Mouse (Mus musculus): Measurements from ENCODE around the gene Olfr960.

Gene Olfr960

DNA sequence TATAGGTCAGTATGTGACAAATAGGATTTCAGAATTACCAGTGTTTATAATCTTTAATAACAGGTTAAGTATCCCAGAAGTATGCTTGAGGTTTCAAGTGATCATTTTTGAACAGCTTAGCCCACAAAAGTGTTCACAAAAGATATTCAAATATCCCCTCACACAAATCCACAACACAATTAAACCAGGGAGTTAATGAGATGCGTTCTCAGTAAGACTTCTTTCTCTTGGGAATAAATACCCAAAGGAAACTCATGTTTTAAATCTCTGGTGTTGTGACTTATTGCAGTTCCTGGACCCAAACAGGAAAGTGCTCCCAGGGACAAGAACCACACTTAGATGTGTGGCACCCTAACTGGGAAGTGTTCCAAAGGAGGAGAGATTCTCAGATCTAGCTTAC is at the start of gene Olfr960:
Gene Olfr960 (plus strand): TSS at position 301 of the 400 bp plus-strand sequence.
- no peak for DNase-seq (ENCODE audit: low read depth)

DNA sequence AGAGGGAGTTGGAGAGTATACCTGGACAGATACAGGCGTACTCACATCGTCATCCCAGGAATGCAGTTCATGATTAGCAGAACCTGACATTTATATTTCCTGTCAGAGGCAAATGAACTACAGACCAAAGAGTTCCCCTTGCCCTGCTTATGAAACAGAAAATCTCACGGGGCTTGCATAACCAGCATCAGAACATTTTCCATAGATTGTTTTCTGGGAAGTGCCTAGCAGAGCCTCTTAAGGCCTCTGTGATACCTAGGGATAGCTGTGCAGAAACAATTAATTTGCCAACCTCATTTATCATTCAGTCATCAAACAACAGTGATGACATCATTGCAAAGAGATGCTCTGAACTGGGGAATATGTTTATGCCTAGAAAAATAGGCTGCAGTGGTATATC is 45.7 kb upstream of the Olfr960 start, which contains the start of gene Olfr959:
Gene Olfr959 (minus strand): TSS at position 101 of the 400 bp plus-strand sequence.
- DNase-seq (ENCODE audit: low read depth) = no peak

DNA sequence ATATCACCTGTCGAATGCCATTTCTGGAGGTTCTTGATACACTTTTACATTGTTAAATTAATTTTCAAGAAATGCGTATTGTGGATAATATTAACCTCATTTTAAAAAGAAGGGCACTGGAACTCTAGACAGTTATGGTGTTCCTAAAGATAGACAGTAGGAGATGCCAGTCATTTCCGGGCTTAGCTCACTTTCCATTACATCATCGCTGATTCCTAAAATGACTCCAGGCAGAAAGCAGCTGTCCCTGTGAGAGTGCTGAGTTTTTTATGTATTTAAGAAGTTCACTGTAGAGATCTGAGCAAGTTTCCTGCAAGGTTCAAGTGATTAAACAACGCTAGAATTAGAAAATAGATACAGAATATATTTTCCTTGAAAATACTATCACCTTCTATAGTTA is 44.1 kb upstream of the Olfr960 start:
- DNase-seq (ENCODE audit: low read depth) = peak; percentile 8

DNA sequence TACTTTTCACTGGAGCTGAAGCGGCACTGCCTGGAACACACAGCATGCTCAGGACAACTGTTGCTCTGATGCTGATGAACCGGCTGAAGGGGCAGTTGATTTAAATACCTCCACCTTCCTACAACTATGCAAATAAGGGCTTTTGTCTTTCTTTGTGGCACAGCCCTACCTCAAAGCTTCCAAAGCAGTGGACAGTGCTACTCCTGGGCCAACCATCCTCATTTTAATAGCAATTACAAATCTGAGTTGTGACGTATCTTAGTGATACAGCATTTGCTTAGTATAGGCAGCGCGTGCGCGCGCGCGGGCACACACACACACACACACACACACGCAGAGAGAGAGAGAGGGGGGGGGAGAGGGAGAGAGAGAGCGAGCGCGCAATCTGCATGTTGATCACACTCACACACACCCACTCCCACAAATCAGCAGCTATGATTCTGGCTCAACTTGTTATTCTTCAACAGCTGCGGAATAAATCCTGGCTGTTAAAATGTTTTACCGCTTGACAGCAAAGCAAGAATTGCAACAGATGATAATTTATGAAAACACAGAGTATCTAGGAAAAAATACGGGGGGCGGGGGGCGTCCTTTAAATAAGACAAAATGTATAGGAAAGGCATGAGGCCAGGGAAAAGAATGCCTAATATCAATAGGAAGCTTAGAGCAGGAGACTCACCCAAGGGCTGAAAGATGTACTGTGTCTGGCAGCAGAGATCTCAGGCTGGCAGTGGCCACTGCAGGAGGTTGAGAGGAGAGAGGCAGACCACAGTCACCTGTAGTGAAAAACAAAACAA is 18.4 kb upstream of the Olfr960 start:
- no peak for DNase-seq (ENCODE audit: low read depth)

DNA sequence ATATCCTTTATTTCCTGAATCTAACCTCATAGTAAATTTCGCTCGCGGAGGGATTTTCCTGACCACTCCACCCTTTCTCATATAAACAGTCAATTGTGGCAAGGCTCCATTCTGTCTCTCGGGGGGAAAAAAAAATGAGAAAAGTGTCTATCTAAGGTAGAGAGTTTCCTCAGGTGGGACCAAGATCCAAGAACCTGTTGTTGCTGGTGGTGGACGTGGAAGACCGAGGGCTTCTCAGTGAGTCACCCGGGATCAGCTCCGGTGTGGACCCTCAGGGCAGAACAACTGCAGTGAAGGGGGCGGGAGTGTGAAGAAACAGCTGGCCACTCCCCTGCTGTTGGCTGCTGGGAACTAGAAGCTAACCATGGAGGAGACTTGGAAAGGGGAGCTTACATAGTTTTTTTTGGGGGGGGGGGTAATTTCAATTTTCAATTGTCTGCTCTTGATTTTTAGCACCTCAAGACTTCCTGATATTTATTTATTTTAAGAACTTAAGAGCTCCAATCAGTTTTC is 17.8 kb upstream of the Olfr960 start:
- peak; percentile 66 for DNase-seq (ENCODE audit: low read depth)

DNA sequence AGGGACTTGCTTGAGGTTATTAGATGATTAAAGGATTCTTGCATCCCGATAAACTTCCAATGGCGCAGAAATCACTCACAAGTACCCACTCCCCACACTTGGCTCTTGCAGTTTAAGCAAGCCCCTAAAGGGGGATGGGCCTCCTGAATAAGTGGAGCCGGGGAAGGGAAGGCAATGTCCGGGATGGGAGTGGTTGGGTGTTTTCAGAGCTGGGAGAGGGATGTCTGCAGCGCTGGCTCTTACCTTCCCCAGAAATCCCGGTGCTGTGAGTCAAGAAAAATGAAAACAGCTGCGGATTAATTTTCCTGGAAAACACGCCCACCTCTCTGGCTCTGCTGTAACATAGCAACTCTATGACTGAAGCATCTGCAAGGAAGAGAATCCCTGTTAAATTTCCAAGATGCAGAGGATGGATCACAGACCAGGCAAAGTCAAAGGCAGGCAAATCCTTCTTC is 17.1 kb upstream of the Olfr960 start, which contains the start of gene AW551984:
Gene AW551984 (minus strand): TSS at position 405 of the 455 bp plus-strand sequence.
- DNase-seq (ENCODE audit: low read depth) = peak; percentile 76

DNA sequence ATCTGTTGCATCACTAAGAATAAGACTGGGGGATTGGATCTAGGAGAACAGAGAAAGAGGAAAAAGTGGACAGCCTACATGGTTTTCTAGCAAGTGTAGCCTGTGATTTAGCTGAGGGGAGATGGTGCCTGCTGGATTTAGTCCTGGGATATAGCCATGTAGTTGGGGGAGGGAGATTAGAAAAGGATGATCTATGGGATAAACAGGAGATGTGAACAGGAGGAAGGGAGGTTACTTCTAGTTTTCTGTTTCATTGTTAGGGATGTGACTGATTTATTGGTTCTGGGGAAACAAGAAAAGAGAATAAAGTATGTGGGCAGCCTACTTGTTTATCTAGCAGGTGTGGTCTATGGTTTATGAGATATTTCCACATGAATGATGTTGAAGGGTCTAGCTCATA is 12.7 kb upstream of the Olfr960 start:
- DNase-seq (ENCODE audit: low read depth) = no peak

DNA sequence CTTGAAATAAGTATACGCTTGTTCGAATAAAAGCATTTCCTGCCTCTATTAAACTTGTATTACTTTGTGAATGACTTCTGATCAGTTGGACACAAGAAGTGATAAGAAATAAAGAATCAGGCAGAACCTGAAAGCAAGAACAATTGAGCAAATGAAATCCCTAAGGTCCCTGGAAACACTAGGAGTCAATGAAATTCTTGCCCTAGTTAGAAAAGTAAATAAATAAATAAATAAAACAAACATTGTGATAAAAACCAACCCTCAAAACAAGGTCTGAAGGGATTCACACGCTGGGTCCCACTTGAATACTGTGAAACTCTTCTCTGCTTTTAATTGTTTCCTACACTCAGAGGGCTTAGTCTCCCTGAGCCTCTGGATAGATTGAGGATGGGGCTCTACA is 10.8 kb upstream of the Olfr960 start, which contains the start of gene Olfr148:
Gene Olfr148 (plus strand): TSS at position 301 of the 400 bp plus-strand sequence.
- no peak for DNase-seq (ENCODE audit: low read depth)

DNA sequence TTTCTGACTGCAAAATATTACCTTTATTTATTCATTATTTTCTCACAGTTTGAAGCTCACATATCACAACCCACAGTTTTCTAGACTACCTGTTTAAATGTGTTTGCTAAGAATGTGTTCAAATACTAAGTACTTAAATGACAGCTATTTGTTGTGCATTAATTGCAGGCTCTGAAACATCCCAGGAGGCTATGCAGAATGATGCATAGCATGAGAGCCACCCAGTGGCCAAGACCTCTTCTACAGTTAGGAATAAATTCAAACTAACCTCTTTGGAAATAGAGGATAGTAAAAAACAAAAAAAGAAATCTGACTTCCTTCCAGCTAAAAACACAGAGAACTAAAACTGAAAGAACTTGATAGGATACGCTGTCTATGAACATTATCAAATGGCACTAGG is 9.2 kb upstream of the Olfr960 start:
- DNase-seq (ENCODE audit: low read depth) = peak; percentile 60

DNA sequence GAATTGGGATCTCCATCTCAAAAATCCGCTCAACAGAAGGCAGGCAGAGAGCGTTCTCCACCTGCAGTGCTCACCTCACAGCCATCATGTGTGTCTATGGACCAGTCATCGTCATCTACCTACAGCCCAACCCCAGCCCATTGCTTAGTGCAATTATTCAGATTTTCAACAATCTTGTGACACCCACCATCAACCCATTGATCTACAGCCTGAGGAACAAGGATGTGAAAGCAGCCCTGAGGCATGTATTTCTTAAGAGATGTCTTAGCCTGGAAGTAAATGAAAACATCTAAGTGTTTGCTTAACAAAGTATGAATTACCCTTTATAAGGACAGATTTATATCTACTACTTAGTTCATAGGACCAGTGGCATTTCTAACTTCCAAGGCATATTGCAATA is 2.6 kb downstream of the Olfr960 start:
- no peak for DNase-seq (ENCODE audit: low read depth)

DNA sequence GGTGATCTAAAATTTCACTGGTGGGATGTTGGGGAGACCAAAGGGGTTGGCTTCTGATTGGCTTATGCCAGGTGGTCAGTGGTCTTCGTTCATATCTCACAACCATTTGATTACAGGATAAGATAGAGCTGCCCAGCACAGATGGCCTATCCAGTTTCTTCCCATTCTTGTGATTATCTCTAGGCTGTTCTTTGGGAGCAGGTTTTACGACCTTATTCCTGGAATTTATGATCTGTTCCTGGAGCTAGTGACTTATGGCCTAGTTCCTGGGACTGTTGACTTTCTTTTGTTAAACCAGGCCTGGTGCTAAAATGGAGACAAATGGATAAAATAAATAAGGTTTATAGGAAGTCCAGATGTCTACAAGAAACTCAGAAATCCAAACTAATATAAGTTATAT is 3.5 kb downstream of the Olfr960 start:
- no peak for DNase-seq (ENCODE audit: low read depth)

DNA sequence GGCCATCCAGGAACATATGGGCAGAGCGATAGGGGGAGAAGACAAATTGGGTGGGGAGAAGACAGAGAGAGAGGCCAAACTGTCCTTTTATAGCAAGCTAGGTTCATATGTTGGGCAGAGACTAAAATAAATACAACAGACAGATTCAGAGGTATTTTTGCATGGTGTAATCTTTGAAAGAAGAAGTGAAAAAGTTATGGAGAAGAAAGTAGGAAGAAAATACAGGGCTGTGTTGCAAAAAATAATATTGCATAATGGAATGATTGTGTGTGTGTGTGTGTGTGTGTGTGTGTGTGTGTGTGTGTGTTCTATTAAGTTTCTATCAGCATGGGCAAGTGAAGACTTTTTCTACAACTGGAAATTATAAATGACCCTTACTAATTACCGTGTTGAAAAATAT is 7.9 kb downstream of the Olfr960 start:
- no peak for DNase-seq (ENCODE audit: low read depth)

DNA sequence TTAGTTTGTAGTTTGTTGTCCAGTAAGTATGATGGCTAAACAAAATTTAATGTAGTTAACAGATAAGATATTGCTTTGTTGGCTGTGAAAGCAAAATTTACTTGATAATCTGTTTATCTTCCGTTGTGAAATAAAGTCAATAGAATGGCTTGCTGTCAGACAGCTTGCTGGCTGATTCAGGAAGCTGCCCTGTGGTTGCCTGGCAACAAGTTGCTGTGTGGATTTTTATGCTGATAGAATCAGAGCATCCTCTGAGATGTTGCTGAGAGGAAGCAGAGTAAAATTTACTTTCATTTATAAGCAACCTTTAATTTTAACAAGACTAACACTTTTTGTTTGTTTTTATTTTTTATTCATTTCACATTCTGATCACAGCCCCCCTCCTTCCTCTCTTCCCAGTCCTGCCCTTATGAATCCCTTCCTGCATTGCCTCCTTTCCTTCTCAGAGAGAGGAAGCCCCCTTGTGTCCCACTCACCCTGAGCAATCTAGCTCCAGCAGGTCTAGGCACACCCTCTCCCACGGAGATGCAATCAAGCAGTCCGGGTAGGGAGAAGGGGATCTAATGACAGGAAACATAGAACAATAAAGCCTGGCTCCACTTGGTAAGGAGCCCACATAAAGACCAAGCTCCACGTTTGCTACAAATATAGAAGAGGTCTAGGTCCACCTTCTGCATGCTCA is 12.9 kb downstream of the Olfr960 start:
- DNase-seq (ENCODE audit: low read depth) = no peak

DNA sequence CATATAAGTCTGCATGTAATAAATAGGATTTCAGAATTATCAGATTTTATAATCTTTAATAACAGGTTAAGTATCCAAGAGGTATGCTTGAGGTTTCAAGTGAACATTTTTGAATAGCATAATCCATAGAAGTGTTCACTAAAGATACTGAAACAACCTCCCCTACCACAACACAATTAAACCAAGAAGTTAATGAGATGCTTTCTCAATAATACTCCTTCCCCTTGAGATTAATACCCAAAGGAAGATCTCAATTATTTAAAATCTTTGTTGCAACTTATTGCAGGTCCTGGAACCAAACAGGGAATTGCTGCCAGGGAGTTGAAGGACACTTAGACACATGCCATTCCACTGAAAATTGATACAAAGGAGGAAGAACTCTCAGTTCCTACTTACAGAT is 23.6 kb downstream of the Olfr960 start, which contains the start of gene Olfr961:
Gene Olfr961 (plus strand): TSS at position 301 of the 400 bp plus-strand sequence.
- DNase-seq (ENCODE audit: low read depth) = no peak

DNA sequence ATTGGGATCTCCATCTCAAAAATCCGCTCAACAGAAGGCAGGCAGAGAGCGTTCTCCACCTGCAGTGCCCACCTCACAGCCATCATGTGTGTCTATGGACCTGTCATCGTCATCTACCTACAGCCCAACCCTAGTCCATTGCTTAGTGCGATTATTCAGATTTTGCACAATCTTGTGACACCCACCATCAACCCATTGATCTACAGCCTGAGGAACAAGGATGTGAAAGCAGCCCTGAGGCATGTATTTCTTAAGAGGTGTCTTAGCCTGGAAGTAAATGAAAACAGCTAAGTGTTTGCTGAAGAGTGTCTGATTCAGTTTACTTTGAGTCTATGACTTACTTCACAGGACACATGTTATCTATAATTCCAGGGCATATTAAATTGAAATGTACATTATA is 26.2 kb downstream of the Olfr960 start:
- DNase-seq (ENCODE audit: low read depth) = no peak

DNA sequence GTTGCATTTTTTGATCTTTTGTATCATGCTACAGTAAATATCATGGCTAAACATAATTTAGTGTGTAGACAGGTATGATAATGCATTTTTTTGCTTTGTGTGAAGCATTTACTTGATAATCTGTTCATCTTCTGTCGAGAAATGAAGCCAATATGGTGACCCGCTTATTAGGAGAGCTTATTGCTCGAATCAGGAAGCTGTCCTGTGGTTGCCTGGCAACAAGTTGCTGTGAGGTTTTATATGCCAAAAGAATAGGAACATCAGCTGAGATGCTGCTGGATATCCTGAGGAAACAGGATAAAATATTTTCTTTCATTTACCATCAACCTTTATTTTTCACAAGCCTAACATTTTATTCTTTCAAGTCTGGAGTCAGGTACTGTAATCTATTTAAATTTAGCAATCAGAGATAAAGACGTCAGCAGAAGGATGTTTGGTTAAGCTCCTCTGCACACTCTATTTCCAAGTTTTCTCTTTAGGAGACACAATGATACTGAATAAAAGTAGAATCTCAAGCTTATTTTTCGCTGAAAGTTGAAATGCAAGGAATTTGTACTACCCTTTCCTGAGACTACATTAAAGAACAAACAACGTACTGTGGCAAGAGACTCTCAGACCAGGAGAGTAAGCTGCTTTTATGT is 33.7 kb downstream of the Olfr960 start:
- DNase-seq (ENCODE audit: low read depth) = no peak

DNA sequence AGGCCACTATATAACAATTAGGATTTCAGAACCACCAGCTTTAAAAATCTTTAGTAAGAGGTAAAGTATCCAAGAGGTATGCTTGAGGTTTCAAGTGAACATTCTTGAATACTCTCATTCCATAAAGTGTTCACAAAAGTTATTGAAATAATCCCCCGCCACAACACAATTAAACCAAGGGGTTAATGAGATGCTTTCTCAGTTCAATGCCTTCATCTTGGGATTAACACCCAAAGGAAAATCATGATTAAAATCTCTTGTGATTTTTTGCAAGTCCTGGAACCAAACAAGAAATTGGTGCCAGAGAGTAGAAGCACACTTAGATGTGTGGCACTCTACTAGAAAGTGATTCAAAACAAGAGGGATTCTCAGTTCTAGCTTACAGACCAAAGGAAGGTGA is 45.7 kb downstream of the Olfr960 start, which contains the start of gene Olfr963:
Gene Olfr963 (plus strand): TSS at position 301 of the 400 bp plus-strand sequence.
- DNase-seq (ENCODE audit: low read depth) = no peak

DNA sequence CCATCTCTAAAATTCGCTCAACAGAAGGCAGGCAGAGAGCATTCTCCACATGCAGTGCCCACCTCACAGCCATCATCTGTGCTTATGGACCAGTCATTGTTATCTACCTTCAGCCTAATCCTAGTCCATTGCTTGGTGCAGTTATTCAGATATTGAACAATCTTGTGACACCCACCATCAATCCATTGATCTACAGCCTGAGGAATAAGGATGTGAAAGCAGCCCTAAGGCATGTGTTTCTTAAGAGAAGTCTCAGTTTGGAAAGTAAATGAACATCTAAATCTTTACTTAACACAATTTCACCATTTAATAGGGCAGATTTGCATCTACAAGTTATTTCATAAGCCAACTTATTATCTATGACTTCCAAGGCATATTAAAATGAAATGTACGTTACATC is 48.5 kb downstream of the Olfr960 start:
- DNase-seq (ENCODE audit: low read depth) = no peak

Measured in NIH3T3 (cell line).